Mouse (Mus musculus) heart, postnatal 0 days (tissue): ENCODE measurements around the gene Cdc42bpb. TPM values are rescaled to one million over a fixed set of nuclear protein-coding genes. Genes with fewer than 3 reads are reported as not detected.
A peak's percentile ranks its signal among the peaks of the same experiment; 100 is the strongest.

Experiments
- ATAC-seq: fragments of 200-750 bp; cut with Nextera tagmentation; 2 replicates; pipeline ENCODE4 v1.8.0; 2017; ENCODE audit warnings: low read depth, moderate number of reproducible peaks, moderate library complexity; ENCODE audit not compliant: insufficient read depth
- DNase-seq: peaks from one replicate; pipeline ENCODE4 v3.0.0-alpha.2; 2016; ENCODE audit warnings: low spot score
- H3K27ac ChIP-seq: fragments of 300-500 bp; sonication (generic); 2 replicates; pipeline ENCODE4 v1.5.1; 2014; ENCODE audit warnings: low read depth, mild to moderate bottlenecking
- H3K27me3 ChIP-seq: fragments of 300-500 bp; sonication (generic); 2 replicates; pipeline ENCODE4 v1.6.1; 2014; ENCODE audit warnings: low read length, mixed read lengths; ENCODE audit not compliant: control insufficient read depth, insufficient read depth
- H3K36me3 ChIP-seq: fragments of 300-500 bp; sonication (generic); replicated peaks from 2 replicates; pipeline ENCODE4 v1.6.1; 2014; ENCODE audit warnings: low read length, mixed read lengths; ENCODE audit not compliant: control insufficient read depth, insufficient read depth
- H3K4me1 ChIP-seq: fragments of 300-500 bp; sonication (generic); 2 replicates; pipeline ENCODE4 v1.6.1; 2014; ENCODE audit warnings: antibody characterized with exemption; ENCODE audit not compliant: control insufficient read depth, insufficient read depth
- H3K4me2 ChIP-seq: fragments of 300-500 bp; sonication (generic); 2 replicates; pipeline ENCODE4 v1.6.1; 2014; ENCODE audit warnings: low read depth, mild to moderate bottlenecking, low read length, moderate library complexity
- H3K4me3 ChIP-seq: fragments of 300-500 bp; sonication (generic); 2 replicates; pipeline ENCODE4 v1.5.1; 2014; ENCODE audit warnings: low read depth, low read length
- H3K9ac ChIP-seq: fragments of 300-500 bp; sonication (generic); replicated peaks from 2 replicates; pipeline ENCODE4 v1.6.1; 2014; ENCODE audit warnings: low read depth, low read length, mixed read lengths
- H3K9me3 ChIP-seq: fragments of 300-500 bp; sonication (generic); replicated peaks from 2 replicates; pipeline ENCODE4 v1.6.1; 2016; ENCODE audit warnings: low read length; ENCODE audit not compliant: control insufficient read depth
- CTCF ChIP-seq: IDR thresholded peaks from 2 replicates; pipeline ENCODE4 v1.5.1; 2016; ENCODE audit warnings: antibody characterized with exemption, control low read depth, low read depth
- EP300 ChIP-seq: IDR thresholded peaks from 2 replicates; pipeline ENCODE4 v1.6.1; 2016; ENCODE audit warnings: antibody characterized with exemption, low read depth
- WGBS: fragments of 180-500 bp; shearing (Covaris S2); extraction: QIAGEN DNeasy Blood & Tissue Kit; methylation state at CpG from one replicate; pipeline ENCODE4 v1.1.7; 2014; 5-methylcytosine and 5-hydroxymethylcytosine counted together
- polyA plus RNA-seq: library from polyadenylated mRNA; unstranded; fragments of >200 nt; fragmentation: Nextera tagmentation; extraction: Ambion mirVana; gene quantifications from 2 replicates; pipeline ENCODE4 v1.2.1, GENCODE M21; 2015
- total RNA-seq: library from RNA; depleted of rRNA; stranded (reverse); fragments of >200 nt; gene quantifications from 2 replicates; pipeline ENCODE4 v1.2.3, GENCODE M21; 2014; ENCODE audit warnings: low replicate concordance

Gene Cdc42bpb
- total and polyA plus RNA-seq, 2 experiments from 2014 or later, result 18.2 to 119 TPM

DNA sequence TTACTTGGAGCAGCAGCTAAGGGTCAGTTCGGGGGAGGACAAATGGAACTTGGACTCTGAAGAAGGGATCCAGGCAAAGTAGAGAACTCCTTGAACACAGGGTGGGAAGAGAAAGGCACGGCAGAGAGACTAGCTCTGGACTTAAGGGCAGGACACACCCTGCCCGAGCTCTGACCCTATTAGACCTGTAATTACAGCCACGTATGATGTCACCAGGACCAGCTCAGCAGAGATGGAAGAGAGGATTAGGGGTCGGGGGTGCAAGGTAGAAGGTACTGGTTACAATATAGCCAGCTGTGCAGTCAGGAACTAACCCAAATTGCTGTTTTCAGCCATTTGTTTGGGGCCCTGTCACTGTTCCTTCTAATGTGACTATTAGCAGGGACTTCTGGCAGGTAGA, 45.3 kb upstream of the Cdc42bpb start:
- TF ChIP-seq EP300 (no peak), CTCF (no peak)
- peaks cover 45% of the 10 kb centered on the region for H3K27me3 ChIP-seq
- no peak overlapping the region for H3K4me2 ChIP-seq
- H3K36me3 ChIP-seq, result no peaks in the 10 kb centered on the region
- H3K9ac ChIP-seq, result no peak overlapping the region
- H3K27ac ChIP-seq, result no peak overlapping the region
- peaks cover 14% of the 10 kb centered on the region for H3K4me1 ChIP-seq
- WGBS, result 71% methylated on average over 5 of the region's 5 CpGs
- DNase-seq (no peak), ATAC-seq (no peak)
- no peaks in the 10 kb centered on the region for H3K9me3 ChIP-seq
- no peak overlapping the region for H3K4me3 ChIP-seq

- peak overlapping the region; percentile 6; the same call in 1 of the 2 replicates for H3K4me2 ChIP-seq
- no peaks in the 10 kb centered on the region for H3K36me3 ChIP-seq
- DNase-seq (peak; percentile 61), ATAC-seq (peak; percentile 21; the same call in 1 of the 2 replicates)
- WGBS, result 16% methylated on average over 7 of the region's 7 CpGs
- no peak overlapping the region for H3K9ac ChIP-seq
- TF ChIP-seq EP300 (no peak), CTCF (no peak)
- H3K9me3 ChIP-seq, result no peaks in the 10 kb centered on the region
- H3K27me3 ChIP-seq, result peaks cover 39% of the 10 kb centered on the region
- peaks cover 29% of the 10 kb centered on the region for H3K4me1 ChIP-seq
- no peak overlapping the region for H3K4me3 ChIP-seq
- peak overlapping the region; percentile 28; the same call in 1 of the 2 replicates for H3K27ac ChIP-seq
These were observed 43.6 kb upstream of the Cdc42bpb start for GRCm38 (mm10) chr12:111420946-111421709.

GRCm38 (mm10) chr12:111419918-111420317, 42.4 kb upstream of the Cdc42bpb start:
- H3K9ac ChIP-seq, result no peak overlapping the region
- ATAC-seq (no peak), DNase-seq (no peak)
- H3K36me3 ChIP-seq, result no peaks in the 10 kb centered on the region
- H3K4me3 ChIP-seq, result no peak overlapping the region
- H3K4me1 ChIP-seq, result peaks cover 29% of the 10 kb centered on the region
- H3K27me3 ChIP-seq, result peaks cover 30% of the 10 kb centered on the region
- TF ChIP-seq CTCF, result no peak
- no peak for TF ChIP-seq EP300
- H3K27ac ChIP-seq, result no peak overlapping the region
- H3K4me2 ChIP-seq, result no peak overlapping the region
- 78% methylated on average over 5 of the region's 5 CpGs for WGBS
- H3K9me3 ChIP-seq, result no peaks in the 10 kb centered on the region

DNA sequence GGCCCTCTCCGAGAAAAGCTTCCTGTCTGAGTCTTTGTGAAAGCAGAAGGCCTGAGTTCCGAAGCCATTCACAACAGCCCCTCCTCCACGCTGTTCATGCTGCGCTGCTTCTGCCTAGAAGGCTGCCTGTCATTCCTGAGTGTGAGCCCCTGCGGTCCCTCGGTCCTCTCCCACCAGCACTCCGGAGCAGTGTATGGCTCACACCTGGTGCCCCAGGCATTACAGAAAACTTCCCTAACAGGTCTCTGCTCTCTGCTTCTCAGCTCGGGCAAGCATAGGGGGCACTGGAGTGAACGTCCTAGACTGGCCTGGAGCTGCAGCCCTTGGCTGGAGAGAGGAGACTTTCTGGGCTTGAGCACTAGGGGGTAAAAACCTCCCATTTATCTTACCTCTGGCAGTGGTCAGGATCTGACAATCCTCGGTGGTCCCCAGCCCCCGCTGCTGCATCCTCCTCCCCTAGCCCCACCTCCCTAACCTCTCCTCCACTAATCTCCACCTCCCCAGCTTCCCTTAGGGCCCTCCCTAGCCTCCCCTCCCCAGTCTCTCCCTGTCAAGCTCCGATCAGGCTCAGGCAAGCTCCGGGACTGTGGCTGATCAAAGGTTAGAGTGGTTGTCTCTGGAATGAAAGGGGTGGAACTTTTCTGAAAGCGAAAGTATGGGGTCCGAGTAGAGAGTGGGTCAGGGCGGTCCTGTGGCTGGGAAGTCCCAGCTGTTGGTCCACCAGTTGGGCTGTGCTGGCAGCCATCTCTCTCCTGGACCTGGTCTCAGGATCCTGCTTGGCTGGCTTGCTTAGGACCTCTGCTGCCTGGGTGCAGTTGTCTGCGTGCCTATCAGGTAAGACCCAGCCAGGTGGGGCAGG, 39.6 kb upstream of the Cdc42bpb start, which contains the start of gene Exoc3l4:
Exoc3l4 (plus strand) TSS at position 97 of the 859 bp plus-strand sequence.
- 9% methylated on average over 17 of the region's 17 CpGs for WGBS
- TF ChIP-seq EP300, result no peak
- TF ChIP-seq CTCF, result no peak
- ATAC-seq, result no peak
- H3K4me1 ChIP-seq, result peaks cover 40% of the 10 kb centered on the region
- no peaks in the 10 kb centered on the region for H3K9me3 ChIP-seq
- peaks cover 3% of the 10 kb centered on the region; the same call in 1 of the 2 replicates for H3K27me3 ChIP-seq
- H3K27ac ChIP-seq, result 0 out of 2 replicates have a peak within 1 kb of the TSS, but pooled peaks have one; percentile 14
- H3K36me3 ChIP-seq, result no peaks in the 10 kb centered on the region
- peak within 1 kb of the TSS; percentile 24; the same call in 1 of the 2 replicates for H3K9ac ChIP-seq
- H3K4me3 ChIP-seq, result peak within 1 kb of the TSS; percentile 42
- H3K4me2 ChIP-seq, result peak within 1 kb of the TSS; percentile 67
- DNase-seq, result no peak

GRCm38 (mm10) chr12:111413300-111413699, 35.8 kb upstream of the Cdc42bpb start:
- ATAC-seq (peak; percentile 90), DNase-seq (peak; percentile 93)
- WGBS, result under 1% methylated on average over 21 of the region's 21 CpGs
- Histone ChIP-seq H3K4me1 (peaks cover 33% of the 10 kb centered on the region), H3K4me3 (peak overlapping the region; percentile 42), H3K9me3 (no peaks in the 10 kb centered on the region), H3K4me2 (peak overlapping the region; percentile 67), H3K36me3 (no peaks in the 10 kb centered on the region), H3K27ac (peak overlapping the region; percentile 87), H3K27me3 (no peaks in the 10 kb centered on the region), H3K9ac (peak overlapping the region; percentile 48; the same call in 1 of the 2 replicates)
- TF ChIP-seq CTCF (peak; percentile 99), EP300 (no peak)
